8 mouse cellular contexts compared by ENCODE assay signal in genomic region chr6:128753610-128754224, GRCm38 (mm10). TPM values are rescaled to one million over a fixed set of nuclear protein-coding genes. Genes with fewer than 3 reads are reported as not detected.
DNase-seq lines count a peak whose midpoint lies in the region; ATAC-seq lines count a peak whose summit lies in the region.
"Not testable (repeated sequence)": the region's sequence is repeated elsewhere in the genome, so short reads cannot be mapped to it uniquely, and the experiment has no call there.

No protein-coding gene starts in this region.

- 41% methylated on average over 8 of the region's 8 CpGs for WGBS in forebrain, embryonic 10.5 days
- 36% methylated on average over 8 of the region's 8 CpGs for WGBS in heart, embryonic 13.5 days
- 43% methylated on average over 8 of the region's 8 CpGs for WGBS in kidney, embryonic 16.5 days

- not testable (repeated sequence) for H3K9me3 ChIP-seq in forebrain, embryonic 10.5 days; heart, embryonic 13.5 days; kidney, embryonic 16.5 days (ENCODE audit: low read length)

- peak overlapping the region; percentile 53 for H3K4me2 ChIP-seq in heart, embryonic 13.5 days
- peak overlapping the region; percentile 27; the same call in 1 of the 2 replicates for H3K4me2 ChIP-seq in kidney, embryonic 16.5 days (replicated peaks; ENCODE audit: low read depth, low read length)

- not testable (repeated sequence) for H3K36me3 ChIP-seq in forebrain, embryonic 10.5 days (replicated peaks); heart, embryonic 13.5 days; kidney, embryonic 16.5 days (ENCODE audit: insufficient read depth, low read length)

- ATAC-seq in heart, embryonic 13.5 days (ENCODE audit: extremely low read depth, insufficient number of reproducible peaks, low FRiP score, low TSS enrichment): peak; percentile 70; the same call in 1 of the 2 replicates
- ATAC-seq in kidney, embryonic 16.5 days (ENCODE audit: low FRiP score, low TSS enrichment): peak; percentile 95
- peak; percentile 72 for ATAC-seq in monocyte, adult 5-6 weeks (replicated peaks; ENCODE audit: insufficient number of reproducible peaks, low FRiP score, low TSS enrichment, poor library complexity, severe bottlenecking)

- peak overlapping the region; percentile 54; the same call in 1 of the 2 replicates for H3K9ac ChIP-seq in heart, embryonic 13.5 days
- H3K9ac ChIP-seq in kidney, embryonic 16.5 days (replicated peaks; ENCODE audit: low read length): not testable (repeated sequence)

- not testable (repeated sequence) for H3K27ac ChIP-seq in forebrain, embryonic 10.5 days; kidney, embryonic 16.5 days (ENCODE audit: low read length)
- H3K27ac ChIP-seq in heart, embryonic 13.5 days (replicated peaks): peak overlapping the region; percentile 54; the same call in 1 of the 2 replicates

- H3K4me1 ChIP-seq in forebrain, embryonic 10.5 days; heart, embryonic 13.5 days; kidney, embryonic 16.5 days (ENCODE audit: insufficient read depth, low read length): not testable (repeated sequence)

- DNase-seq in CD4-positive, CD25-positive, alpha-beta regulatory T cell, adult 2 months (ENCODE audit: low read depth, low spot score): peak; percentile 71
- DNase-seq in c-Kit-positive CD71-negative TER-119-negative erythroid progenitor cells, embryonic 14.5 days (ENCODE audit: low read depth): peak; percentile 34
- DNase-seq in forebrain, embryonic 10.5 days (ENCODE audit: extremely low spot score, low spot score): peak; percentile 64
- peak; percentile 57 for DNase-seq in liver
- DNase-seq in spleen, postnatal 36 days (ENCODE audit: low spot score in 2 of 2): peak; percentile 72 to 77

- H3K27me3 ChIP-seq in forebrain, embryonic 10.5 days (ENCODE audit: poor library complexity, severe bottlenecking); heart, embryonic 13.5 days (replicated peaks); kidney, embryonic 16.5 days (ENCODE audit: insufficient read depth, low read length): not testable (repeated sequence)

- peak overlapping the region; percentile 20; the same call in 1 of the 2 replicates for H3K4me3 ChIP-seq in forebrain, embryonic 10.5 days
- H3K4me3 ChIP-seq in heart, embryonic 13.5 days: peak overlapping the region; percentile 26; the same call in 1 of the 2 replicates
- H3K4me3 ChIP-seq in kidney, embryonic 16.5 days (ENCODE audit: low read length): not testable (repeated sequence)

RNA-seq across cellular contexts. Expression of gene Klrb1, which starts 30.9 kb away (rescaled TPM):
- not detected in 2 replicates for polyA plus RNA-seq in forebrain, embryonic 10.5 days (2016; fragmentation: Nextera tagmentation; extraction: Ambion mirVana)
- not detected in 2 replicates for polyA plus RNA-seq in heart, embryonic 13.5 days (2015; fragmentation: Nextera tagmentation; extraction: Ambion mirVana)
- polyA plus RNA-seq in kidney, embryonic 16.5 days (2015; fragmentation: Nextera tagmentation; extraction: Ambion mirVana): not detected in 2 replicates
- 8.4 to 20.4 TPM in 2 of 3 replicates, not detected in the other for total RNA-seq in monocyte, adult 5-6 weeks (2017)

RNA-seq across cellular contexts. Expression of gene Klrb1c, which starts 35.3 kb away (rescaled TPM):
- not detected in 2 replicates for polyA plus RNA-seq in forebrain, embryonic 10.5 days (2016; fragmentation: Nextera tagmentation; extraction: Ambion mirVana)
- polyA plus RNA-seq in heart, embryonic 13.5 days (2015; fragmentation: Nextera tagmentation; extraction: Ambion mirVana): 0.15 TPM in 1 of 2 replicates, not detected in the other
- 0.06 and 0.30 TPM in 2 replicates for polyA plus RNA-seq in kidney, embryonic 16.5 days (2015; fragmentation: Nextera tagmentation; extraction: Ambion mirVana)
- 160 to 719 TPM (median 207 TPM) in 3 replicates for total RNA-seq in monocyte, adult 5-6 weeks (2017)
